Mouse (Mus musculus): ENCODE results near the gene Amotl1. TPM values are rescaled to one million over a fixed set of nuclear protein-coding genes. Genes with fewer than 3 reads are reported as not detected.
"Not testable (repeated sequence)": the region's sequence is repeated elsewhere in the genome, so short reads cannot be mapped to it uniquely, and the experiment has no call there.

Gene Amotl1
- polyA plus RNA-seq, 1 experiment from 2014 or later, result 20.6 TPM

GRCm38 (mm10) chr9:14576359-14576758 is 68.5 kb downstream of the Amotl1 start:
- ATAC-seq (ENCODE audit: insufficient number of reproducible peaks, low FRiP score); H3K9ac ChIP-seq; H3K27me3 ChIP-seq (replicated peaks); H3K4me2 ChIP-seq; H3K4me3 ChIP-seq; H3K9me3 ChIP-seq (replicated peaks); H3K27ac ChIP-seq (ENCODE audit: poor library complexity, severe bottlenecking): not testable (repeated sequence)
- 62% methylated on average over 2 of the region's 2 CpGs for WGBS
- peaks cover 52% of the 10 kb centered on the region for H3K4me1 ChIP-seq (replicated peaks)
- H3K36me3 ChIP-seq, result peaks cover 48% of the 10 kb centered on the region

GRCm38 (mm10) chr9:14574760-14575399 is 70.0 kb downstream of the Amotl1 start:
- Histone ChIP-seq H3K4me3 (no peak overlapping the region), H3K9ac (no peak overlapping the region), H3K4me1 (replicated peaks) (peaks cover 46% of the 10 kb centered on the region), H3K9me3 (replicated peaks) (no peaks in the 10 kb centered on the region), H3K36me3 (peaks cover 49% of the 10 kb centered on the region), H3K27me3 (replicated peaks) (no peaks in the 10 kb centered on the region), H3K4me2 (no peak overlapping the region), H3K27ac (ENCODE audit: poor library complexity, severe bottlenecking) (peak overlapping the region; percentile 39; the same call in 1 of the 2 replicates)
- peak; percentile 36; the same call in 1 of the 2 replicates for ATAC-seq (ENCODE audit: insufficient number of reproducible peaks, low FRiP score)
- 71% methylated on average over 12 of the region's 12 CpGs for WGBS

DNA sequence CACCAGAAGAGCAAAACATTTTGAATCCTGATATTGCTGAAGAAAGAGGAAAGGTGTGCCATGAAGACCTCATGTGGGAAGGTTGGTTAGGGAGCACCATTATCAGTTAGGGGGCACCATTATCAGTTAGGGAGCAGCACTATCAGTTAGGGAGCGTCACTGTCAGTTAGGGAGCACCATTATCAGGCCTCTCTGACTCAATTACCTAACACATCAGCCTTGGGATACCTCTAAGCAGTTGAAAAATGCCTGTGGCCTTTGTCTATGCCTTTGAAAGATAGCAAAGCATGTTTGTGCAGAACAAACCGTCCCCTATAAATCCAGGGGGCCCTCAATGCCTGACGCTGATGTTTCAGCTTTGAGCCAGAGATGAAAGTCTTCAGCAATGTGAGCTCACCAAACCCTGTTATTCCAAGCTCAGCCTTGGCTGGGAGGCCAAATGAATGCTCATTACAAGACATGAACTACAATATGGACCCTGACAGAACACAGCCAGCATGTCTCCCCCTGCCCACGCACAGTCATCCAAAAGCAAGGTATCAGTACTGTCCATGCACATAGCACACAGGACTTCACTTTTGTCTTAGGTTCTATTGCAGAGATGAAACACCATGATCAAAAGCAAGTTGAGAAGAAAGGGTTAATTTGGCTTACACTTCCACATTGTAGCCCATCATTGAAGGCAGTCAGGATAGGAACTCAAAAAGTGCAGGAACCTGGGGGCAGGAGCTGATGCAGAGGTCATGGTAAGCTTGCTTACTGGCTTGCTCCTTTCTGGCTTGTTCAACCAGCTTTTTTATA is 75.5 kb downstream of the Amotl1 start:
- ATAC-seq (ENCODE audit: insufficient number of reproducible peaks, low FRiP score), result no peak
- H3K27ac ChIP-seq (ENCODE audit: poor library complexity, severe bottlenecking), result no peak overlapping the region
- no peaks in the 10 kb centered on the region for H3K27me3 ChIP-seq (replicated peaks)
- no peaks in the 10 kb centered on the region for H3K4me1 ChIP-seq (replicated peaks)
- H3K4me2 ChIP-seq, result no peak overlapping the region
- 73% methylated on average over 4 of the region's 4 CpGs for WGBS
- H3K9ac ChIP-seq, result no peak overlapping the region
- H3K9me3 ChIP-seq (replicated peaks), result no peaks in the 10 kb centered on the region
- H3K4me3 ChIP-seq, result no peak overlapping the region
- H3K36me3 ChIP-seq, result peaks cover 81% of the 10 kb centered on the region

DNA sequence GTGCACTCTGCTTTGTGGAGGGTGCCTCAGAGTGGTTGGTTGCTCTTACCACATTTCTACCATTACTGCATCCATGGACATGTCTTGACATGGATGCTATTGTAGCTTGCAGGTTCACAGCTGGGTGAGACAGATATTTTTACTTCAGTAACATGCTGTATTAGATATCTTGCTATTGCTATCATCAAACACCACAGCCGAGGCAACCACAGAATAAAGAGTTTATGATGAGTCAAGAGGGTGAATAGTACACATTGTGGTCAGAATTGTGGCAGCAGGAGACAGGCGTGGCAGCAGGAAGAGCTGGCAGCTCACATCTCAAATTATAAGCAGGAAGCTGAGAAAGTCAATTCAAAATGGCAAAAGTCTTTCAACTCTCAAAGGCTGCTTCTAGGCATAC is 76.4 kb downstream of the Amotl1 start:
- 67% methylated on average over 2 of the region's 2 CpGs for WGBS
- Histone ChIP-seq H3K4me2 (no peak overlapping the region), H3K9ac (no peak overlapping the region), H3K27me3 (replicated peaks) (no peaks in the 10 kb centered on the region), H3K9me3 (replicated peaks) (no peaks in the 10 kb centered on the region), H3K4me1 (replicated peaks) (no peaks in the 10 kb centered on the region), H3K27ac (ENCODE audit: poor library complexity, severe bottlenecking) (no peak overlapping the region), H3K4me3 (no peak overlapping the region), H3K36me3 (peaks cover 83% of the 10 kb centered on the region)
- ATAC-seq (ENCODE audit: insufficient number of reproducible peaks, low FRiP score), result no peak

DNA sequence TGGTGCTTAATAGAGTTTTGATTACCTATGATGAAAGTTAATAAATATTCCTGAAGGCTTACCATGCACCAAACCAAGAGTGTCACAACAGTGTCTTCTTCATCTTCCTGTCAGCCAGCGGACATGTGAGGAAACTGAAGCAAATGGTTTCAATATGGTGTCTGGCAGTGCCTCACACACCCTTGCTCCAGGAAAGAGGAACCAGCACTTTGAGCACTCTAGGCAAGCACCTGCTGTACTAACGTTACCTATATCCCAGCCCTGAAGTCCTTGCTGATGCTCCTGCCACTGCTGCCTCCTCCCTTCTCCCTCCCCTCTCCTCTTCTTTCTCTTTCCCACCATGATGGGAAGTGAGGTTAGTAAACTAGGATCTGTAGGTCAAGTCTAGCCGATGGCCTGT is 80.4 kb downstream of the Amotl1 start:
- Histone ChIP-seq H3K27me3 (replicated peaks) (no peaks in the 10 kb centered on the region), H3K9me3 (replicated peaks) (no peaks in the 10 kb centered on the region), H3K36me3 (peaks cover 82% of the 10 kb centered on the region), H3K9ac (no peak overlapping the region), H3K4me2 (no peak overlapping the region), H3K27ac (ENCODE audit: poor library complexity, severe bottlenecking) (no peak overlapping the region), H3K4me1 (replicated peaks) (no peaks in the 10 kb centered on the region), H3K4me3 (no peak overlapping the region)
- no peak for ATAC-seq (ENCODE audit: insufficient number of reproducible peaks, low FRiP score)
- WGBS, result 86% methylated on average over 3 of the region's 3 CpGs

GRCm38 (mm10) chr9:14563351-14563750 is 81.5 kb downstream of the Amotl1 start:
- Histone ChIP-seq H3K36me3 (peaks cover 77% of the 10 kb centered on the region), H3K4me2 (no peak overlapping the region), H3K27me3 (replicated peaks) (no peaks in the 10 kb centered on the region), H3K9ac (no peak overlapping the region), H3K4me1 (replicated peaks) (no peaks in the 10 kb centered on the region), H3K4me3 (no peak overlapping the region), H3K9me3 (replicated peaks) (no peaks in the 10 kb centered on the region), H3K27ac (ENCODE audit: poor library complexity, severe bottlenecking) (no peak overlapping the region)
- no peak for ATAC-seq (ENCODE audit: insufficient number of reproducible peaks, low FRiP score)
- WGBS, result 82% methylated on average over 7 of the region's 7 CpGs

DNA sequence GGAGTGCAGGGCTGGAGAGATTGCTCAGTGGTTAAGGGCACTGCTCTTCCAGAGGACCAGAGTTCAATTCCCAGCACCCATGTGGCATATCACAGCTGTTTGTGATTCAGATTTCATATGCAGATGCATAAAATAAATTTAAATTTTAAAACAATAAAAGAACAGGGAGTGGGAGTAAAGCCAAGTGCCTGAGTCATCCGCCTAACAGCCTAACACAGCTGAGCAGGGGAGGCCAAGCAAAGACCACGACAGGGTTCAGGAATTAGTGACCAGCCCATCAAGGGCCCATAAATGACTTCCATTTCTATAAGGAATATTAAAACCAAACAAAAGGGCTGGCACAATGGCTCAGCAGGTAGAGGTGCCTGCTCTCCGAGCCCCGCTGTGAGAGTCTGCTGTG is 84.3 kb downstream of the Amotl1 start:
- 87% methylated on average over 4 of the region's 4 CpGs for WGBS
- ATAC-seq (ENCODE audit: insufficient number of reproducible peaks, low FRiP score), result no peak

DNA sequence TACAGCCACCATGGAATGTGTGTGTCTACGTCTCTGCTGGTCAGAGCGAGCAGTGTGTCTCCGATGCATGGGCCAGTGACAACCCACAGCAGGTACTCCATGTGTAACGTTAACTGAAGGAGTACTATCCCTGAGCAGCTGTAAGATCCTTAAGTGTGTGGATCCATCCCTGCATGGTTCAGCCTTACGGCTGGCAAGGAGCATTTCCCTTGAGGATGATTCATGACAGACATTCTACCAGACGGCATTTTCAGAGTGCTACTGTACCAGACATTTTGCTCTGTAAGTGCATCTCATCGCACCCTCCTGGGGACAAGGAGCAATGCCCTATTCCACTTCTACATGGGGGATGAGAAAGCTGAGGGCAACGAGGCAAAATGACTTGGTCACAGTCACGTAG is 84.9 kb downstream of the Amotl1 start:
- no peak overlapping the region for H3K9ac ChIP-seq
- no peak overlapping the region for H3K4me2 ChIP-seq
- no peaks in the 10 kb centered on the region for H3K4me1 ChIP-seq (replicated peaks)
- peaks cover 87% of the 10 kb centered on the region for H3K36me3 ChIP-seq
- H3K4me3 ChIP-seq, result no peak overlapping the region
- no peak overlapping the region for H3K27ac ChIP-seq (ENCODE audit: poor library complexity, severe bottlenecking)
- 86% methylated on average over 9 of the region's 9 CpGs for WGBS
- H3K9me3 ChIP-seq (replicated peaks), result no peaks in the 10 kb centered on the region
- H3K27me3 ChIP-seq (replicated peaks), result no peaks in the 10 kb centered on the region
- no peak for ATAC-seq (ENCODE audit: insufficient number of reproducible peaks, low FRiP score)

More for the DNA sequence above, 84.3 kb downstream of the Amotl1 start:
- Histone ChIP-seq H3K9me3 (replicated peaks) (no peaks in the 10 kb centered on the region), H3K27ac (ENCODE audit: poor library complexity, severe bottlenecking) (no peak overlapping the region), H3K4me3 (no peak overlapping the region), H3K27me3 (replicated peaks) (no peaks in the 10 kb centered on the region), H3K9ac (no peak overlapping the region), H3K36me3 (peaks cover 89% of the 10 kb centered on the region), H3K4me2 (no peak overlapping the region), H3K4me1 (replicated peaks) (no peaks in the 10 kb centered on the region)

DNA sequence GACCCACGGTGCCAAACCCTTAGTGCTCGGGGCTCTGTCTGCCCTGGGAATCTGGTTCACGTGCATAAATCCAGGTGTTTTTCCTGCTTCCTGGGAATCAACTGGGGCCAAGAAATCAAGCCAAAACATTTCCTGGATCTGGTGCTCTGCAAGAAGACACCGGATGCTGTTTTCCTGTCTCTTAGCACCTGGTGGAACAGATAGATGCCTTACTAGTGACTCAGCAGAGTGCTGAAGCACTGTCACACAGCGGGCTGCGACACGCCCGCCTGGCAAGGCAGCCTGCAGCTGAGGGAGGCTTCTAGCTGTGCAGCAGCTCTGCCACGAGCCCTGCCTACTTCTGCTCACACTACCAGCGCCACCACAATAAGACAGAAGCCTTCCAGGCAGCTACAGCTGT is 85.4 kb downstream of the Amotl1 start:
- H3K27me3 ChIP-seq (replicated peaks), result no peaks in the 10 kb centered on the region
- peaks cover 87% of the 10 kb centered on the region for H3K36me3 ChIP-seq
- no peaks in the 10 kb centered on the region for H3K9me3 ChIP-seq (replicated peaks)
- no peak for ATAC-seq (ENCODE audit: insufficient number of reproducible peaks, low FRiP score)
- no peak overlapping the region for H3K9ac ChIP-seq
- H3K4me1 ChIP-seq (replicated peaks), result no peaks in the 10 kb centered on the region
- WGBS, result 71% methylated on average over 10 of the region's 10 CpGs
- no peak overlapping the region for H3K4me2 ChIP-seq
- H3K4me3 ChIP-seq, result no peak overlapping the region
- no peak overlapping the region for H3K27ac ChIP-seq (ENCODE audit: poor library complexity, severe bottlenecking)

GRCm38 (mm10) chr9:14558332-14558731 is 86.5 kb downstream of the Amotl1 start:
- WGBS, result 86% methylated on average over 10 of the region's 10 CpGs
- Histone ChIP-seq H3K27ac (ENCODE audit: poor library complexity, severe bottlenecking) (no peak overlapping the region), H3K9ac (no peak overlapping the region), H3K4me3 (no peak overlapping the region), H3K36me3 (peaks cover 85% of the 10 kb centered on the region), H3K4me2 (no peak overlapping the region), H3K27me3 (replicated peaks) (no peaks in the 10 kb centered on the region), H3K9me3 (replicated peaks) (no peaks in the 10 kb centered on the region), H3K4me1 (replicated peaks) (no peaks in the 10 kb centered on the region)
- ATAC-seq (ENCODE audit: insufficient number of reproducible peaks, low FRiP score), result no peak

DNA sequence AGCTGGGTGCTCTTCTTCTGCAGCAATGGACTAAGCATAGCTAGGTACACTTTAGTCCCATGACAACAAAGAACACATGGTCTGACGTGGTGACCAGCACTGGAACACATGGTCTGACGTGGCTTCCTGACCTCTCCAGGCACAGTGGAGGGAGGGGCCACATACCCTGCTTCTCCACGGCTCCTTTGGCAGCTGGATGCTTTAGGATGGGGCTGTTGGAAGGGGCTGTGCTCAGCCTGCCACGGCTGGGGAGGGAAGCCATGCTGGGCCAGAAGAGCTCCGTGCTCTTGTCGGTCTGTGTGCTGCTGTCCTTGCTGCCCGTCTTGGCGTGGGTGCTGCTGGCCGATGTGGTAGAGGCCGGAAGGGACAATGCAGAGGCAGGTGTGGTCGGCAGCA is 96.5 kb downstream of the Amotl1 start:
- Histone ChIP-seq H3K9me3 (replicated peaks) (no peaks in the 10 kb centered on the region), H3K36me3 (peaks cover 93% of the 10 kb centered on the region), H3K9ac (no peak overlapping the region), H3K27ac (ENCODE audit: poor library complexity, severe bottlenecking) (no peak overlapping the region), H3K27me3 (replicated peaks) (no peaks in the 10 kb centered on the region), H3K4me2 (no peak overlapping the region), H3K4me1 (replicated peaks) (peaks cover 42% of the 10 kb centered on the region), H3K4me3 (no peak overlapping the region)
- WGBS, result 73% methylated on average over 11 of the region's 11 CpGs
- ATAC-seq (ENCODE audit: insufficient number of reproducible peaks, low FRiP score), result no peak
